Mouse (Mus musculus) fibroblast of lung, adult 2 months (primary cell): ENCODE results near the gene Pdrg1.
A peak's percentile ranks its signal among the peaks of the same experiment; 100 is the strongest.

ENCODE experiments used
- DNase-seq: peaks from one replicate; pipeline ENCODE4 v3.0.0-alpha.2; 2011; ENCODE audit warnings: low read depth

The Pdrg1 gene

DNA sequence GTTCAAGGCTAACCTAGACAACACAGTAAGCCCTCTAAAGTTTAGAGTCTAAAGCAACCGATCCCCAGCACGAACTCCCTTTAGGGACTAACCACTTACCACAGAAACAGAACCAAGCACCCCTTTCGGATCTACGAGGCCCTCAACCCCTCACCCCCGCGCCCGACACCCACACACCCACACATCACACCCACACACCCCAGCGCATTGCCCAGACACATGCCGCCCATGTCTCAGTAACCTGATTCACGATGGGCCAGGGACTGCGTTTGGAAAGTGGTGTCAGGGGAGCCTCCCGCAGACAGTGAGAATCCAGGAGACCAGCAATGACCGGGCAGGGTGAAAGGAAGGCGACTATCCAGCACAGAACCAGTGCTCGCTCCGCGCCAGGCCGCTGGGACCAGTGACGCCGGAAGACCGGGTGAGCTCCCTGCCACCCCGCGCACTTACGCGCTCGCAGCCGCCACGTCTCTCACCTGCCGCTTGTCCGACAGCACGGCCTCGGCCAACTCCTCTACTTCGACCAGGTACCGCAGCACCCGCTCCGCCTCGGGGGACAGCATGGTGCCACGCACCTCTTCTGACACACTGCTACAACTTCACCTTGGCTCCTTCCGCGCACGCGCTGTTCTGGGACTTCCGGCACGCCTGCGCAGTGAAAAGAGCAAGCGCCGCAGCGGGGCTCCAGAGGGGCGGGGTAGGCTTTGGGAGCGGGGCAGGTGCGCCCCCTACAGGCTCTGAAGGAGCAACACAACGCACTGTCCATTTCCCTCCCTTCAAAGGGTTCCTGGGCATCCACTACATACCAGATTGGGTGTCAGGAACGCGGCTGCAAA lies at the start of gene Pdrg1:
Gene Pdrg1 (minus strand): TSS at position 670 of the 836 bp plus-strand sequence.
- DNase-seq, result peak; percentile 74

GRCm38 (mm10) chr2:153064190-153064970 lies 49.2 kb upstream of the Pdrg1 start:
- DNase-seq, result no peak

DNA sequence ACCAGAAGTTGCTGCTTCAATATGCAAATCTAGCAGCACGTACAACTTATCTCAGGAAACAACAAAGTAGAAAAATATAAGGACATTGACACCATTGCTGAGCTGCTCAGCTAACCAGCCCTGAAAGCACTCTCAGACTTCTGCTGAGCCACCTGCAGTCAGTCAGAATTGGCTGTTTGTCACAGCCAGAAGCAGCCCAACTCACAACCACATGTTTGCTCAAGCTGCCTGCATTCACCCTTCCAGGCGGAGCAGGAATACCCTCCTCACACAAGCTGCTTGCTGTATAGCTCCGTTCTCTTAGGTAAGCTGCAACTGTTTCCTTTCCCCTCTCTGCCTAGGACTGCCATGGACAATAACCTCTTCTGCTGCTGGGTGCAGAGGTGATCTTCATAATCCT lies 48.2 kb upstream of the Pdrg1 start:
- no peak for DNase-seq

- no peak for DNase-seq
Measured at GRCm38 (mm10) chr2:153060216-153060615, 45.0 kb upstream of the Pdrg1 start.

- DNase-seq, result no peak
Measured at GRCm38 (mm10) chr2:153058365-153058764, 43.1 kb upstream of the Pdrg1 start.

DNA sequence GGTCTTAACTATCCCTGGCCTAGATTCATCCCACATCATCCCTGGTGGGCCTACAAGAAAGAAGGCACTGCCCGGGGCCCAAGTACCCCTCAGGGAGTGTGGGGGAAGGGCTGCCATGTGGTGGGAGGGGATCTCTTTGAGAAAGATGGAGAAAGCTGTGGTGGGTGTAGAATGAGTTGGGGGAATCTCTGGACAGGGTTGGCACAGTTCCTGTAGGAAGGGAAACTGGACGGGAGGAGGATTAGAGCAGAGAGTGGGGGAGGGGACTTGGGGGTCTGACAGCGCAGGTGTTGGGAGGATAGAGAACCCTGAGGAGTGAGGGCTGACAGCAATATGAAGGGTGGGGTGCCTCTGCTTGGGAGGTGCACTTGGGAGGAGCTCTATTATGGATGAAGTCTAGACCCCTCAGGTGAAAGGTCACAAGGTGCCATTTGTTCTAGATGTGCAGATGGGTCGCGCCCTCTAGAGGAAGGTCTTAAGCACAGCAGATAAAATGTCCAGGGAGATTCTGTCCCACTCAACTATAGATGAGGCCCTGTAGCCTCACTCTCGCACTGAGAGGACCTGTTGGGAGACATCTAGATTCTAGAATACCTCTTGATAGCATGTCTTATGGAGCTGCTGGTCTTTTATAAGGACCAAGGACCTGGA lies 40.2 kb upstream of the Pdrg1 start:
- DNase-seq, result no peak

- no peak for DNase-seq
Measured at GRCm38 (mm10) chr2:153053896-153054295, 38.7 kb upstream of the Pdrg1 start.

GRCm38 (mm10) chr2:153052700-153053351 lies 37.6 kb upstream of the Pdrg1 start:
- no peak for DNase-seq

GRCm38 (mm10) chr2:153051537-153051936 lies 36.3 kb upstream of the Pdrg1 start:
- no peak for DNase-seq

DNA sequence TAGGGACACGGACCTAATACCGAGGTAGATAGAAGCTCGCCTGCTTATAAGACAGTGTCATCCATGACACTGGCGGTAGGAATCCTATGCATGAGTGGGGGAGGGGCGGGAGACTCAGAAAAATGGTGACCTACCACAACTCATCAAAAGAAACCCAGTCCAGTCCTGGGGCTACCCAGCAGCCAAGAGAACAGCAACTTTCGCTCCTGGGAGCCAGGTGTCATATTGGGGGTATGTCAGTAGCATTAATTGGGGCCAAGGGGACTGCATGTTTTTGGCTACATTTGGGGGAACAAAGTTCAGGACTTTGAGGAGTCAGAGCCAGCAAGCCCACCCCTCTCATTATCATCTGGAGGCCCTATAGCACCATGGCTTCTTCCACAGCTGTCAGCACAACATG lies 35.9 kb upstream of the Pdrg1 start:
- DNase-seq, result no peak

DNA sequence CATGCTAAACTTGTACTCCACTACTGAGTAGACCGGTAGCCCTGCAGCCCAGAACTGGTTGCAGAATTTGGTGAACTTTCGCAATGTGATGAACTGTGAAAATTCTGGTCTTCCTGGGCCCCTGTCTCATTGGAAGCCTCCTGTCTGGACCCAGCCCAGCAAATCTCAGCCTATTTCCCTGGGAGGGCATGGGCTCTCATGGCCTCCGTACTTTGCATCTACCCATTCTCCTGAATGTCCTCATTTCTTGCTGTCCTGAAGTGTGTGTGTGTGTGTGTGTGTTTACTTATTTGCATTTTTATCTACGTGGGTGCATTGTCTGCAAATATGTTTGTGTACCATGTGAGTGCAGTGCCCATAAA lies 34.8 kb upstream of the Pdrg1 start:
- no peak for DNase-seq

DNA sequence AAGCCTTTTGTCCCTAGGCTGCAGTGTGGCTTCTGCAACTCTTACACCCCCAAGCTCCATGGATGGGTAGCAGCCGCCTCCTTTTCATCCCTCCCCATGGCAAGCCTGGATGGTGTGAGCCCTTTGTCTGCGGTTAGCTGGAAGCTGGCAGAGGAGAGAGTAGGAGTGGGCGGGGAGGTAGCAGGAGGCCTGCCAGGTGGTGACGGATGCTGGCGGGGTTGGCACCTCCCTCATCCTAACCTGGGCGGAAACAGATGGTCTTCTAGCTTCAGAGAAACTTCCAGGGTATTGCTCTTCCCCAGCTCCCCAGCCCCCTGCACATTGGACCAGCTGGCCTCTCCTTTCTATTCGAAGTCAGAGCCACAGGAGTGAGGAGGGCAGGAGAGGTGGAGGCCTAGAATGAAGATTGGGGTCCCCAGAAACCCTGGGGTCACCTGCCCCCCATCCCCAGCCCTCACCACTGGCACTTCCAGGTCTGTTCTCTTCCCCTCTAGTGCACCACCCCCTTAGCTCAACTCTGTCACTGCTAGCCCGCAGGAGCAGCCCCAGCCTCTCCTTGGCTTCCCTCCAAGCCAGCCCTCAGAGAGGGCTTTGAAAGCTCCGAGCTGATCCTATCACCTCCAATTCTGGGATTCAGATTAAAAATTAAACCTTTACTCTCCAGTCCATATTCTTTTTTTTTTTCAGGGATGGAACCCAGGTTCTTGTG lies 34.2 kb upstream of the Pdrg1 start:
- DNase-seq, result peak; percentile 8

GRCm38 (mm10) chr2:153047828-153048465 lies 32.7 kb upstream of the Pdrg1 start:
- DNase-seq, result no peak

DNA sequence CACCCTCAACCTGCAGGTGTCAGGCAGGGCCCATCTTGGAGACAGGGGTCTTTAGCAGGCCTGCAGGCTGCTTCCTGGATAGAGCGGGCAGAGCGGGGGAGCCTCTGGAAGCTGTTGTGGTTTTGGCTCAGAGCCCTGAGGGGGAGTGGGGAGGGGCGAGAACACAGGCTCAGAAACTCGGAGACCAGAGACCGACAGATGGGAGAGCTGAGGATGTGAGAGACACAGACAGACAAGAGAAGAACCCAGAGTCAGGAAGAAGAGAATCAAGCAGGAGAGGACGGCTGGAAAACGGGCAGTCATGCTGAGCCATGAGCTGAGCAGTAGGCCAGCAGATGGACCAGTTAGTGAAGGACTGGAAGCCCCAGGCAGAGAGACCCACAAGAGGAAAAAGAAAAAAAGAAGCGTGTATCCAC lies 30.7 kb upstream of the Pdrg1 start:
- no peak for DNase-seq

GRCm38 (mm10) chr2:153043886-153044285 lies 28.7 kb upstream of the Pdrg1 start:
- no peak for DNase-seq

- no peak for DNase-seq
Measured at GRCm38 (mm10) chr2:153036690-153037089, 21.5 kb upstream of the Pdrg1 start.

DNA sequence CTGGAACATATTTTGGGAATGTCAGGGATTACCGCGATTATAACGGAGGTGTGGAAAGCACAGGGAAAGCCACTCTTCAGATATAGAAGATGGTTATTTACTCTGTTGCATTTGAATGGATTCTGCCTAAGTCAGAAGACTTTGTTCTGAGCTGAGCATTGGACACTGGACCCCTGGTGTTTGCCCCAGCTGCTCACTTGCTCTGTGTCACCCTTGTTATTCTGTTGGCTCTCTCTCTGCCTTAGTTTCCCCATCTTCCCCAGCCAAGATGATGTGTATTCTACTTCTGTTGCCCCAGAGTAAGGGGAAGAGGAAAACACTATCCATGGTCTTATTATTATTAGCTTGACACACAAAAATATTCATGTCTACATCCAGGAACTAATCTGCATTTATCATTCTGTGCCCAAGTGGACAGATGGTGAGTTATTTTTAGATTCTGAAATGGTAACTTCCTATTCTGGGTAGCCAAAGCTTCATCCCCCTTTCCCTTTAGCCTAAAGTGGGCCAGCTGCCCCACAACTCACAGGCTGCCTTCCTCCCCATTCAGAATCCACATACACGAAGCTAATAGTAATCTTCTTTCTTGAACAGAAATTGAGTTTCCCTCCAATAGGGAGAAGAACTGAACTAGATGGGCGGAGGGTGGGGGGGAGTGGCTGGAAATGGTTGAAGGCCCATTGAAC lies 18.5 kb upstream of the Pdrg1 start:
- no peak for DNase-seq

- DNase-seq, result no peak
Measured at GRCm38 (mm10) chr2:153032973-153033372, 17.7 kb upstream of the Pdrg1 start.

DNA sequence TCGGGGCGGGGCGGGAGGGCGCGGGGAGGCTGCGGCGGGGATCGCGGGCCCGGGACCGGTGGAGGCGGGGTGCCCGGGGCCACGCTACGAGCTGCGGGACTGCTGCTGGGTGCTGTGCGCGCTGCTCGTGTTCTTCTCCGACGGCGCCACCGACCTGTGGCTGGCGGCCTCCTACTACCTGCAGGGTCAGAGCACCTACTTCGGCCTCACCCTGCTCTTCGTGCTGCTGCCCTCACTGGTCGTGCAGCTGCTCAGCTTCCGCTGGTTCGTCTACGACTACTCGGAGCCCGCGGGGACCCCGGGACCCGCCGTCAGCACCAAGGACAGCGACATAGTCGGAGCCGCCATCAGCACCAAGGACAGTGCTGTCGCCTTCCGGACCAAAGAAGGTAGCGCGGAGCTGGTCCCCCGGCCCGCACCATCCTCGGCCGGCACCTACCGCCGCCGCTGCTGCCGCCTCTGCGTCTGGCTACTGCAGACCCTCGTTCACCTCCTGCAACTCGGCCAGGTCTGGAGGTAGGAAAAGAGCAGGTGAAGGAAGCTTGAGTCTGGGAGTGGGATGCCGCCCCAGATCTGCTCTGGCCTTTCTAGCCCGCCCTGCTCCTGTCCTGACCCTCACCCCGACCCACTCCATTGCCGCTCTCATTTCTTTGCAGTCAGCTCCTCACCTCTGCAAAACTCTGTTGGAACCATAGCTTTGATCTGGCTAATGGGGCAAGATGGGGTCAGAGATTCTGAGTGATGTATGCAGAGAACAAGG lies 17.0 kb upstream of the Pdrg1 start:
- DNase-seq, result no peak
